Mouse (Mus musculus) telencephalon, adult 2 months (tissue): ENCODE measurements around the gene Tmem139.

ENCODE experiments used
- DNase-seq: peaks from one replicate; pipeline ENCODE4 v3.0.0-alpha.2; 2011; ENCODE audit warnings: low read depth, low spot score

Tmem139 gene

GRCm38 (mm10) chr6:42276151-42276550, 14.4 kb downstream of the Tmem139 start:
- no peak for DNase-seq

- DNase-seq, result no peak
Measured at GRCm38 (mm10) chr6:42282865-42283528, 21.2 kb downstream of the Tmem139 start.

- no peak for DNase-seq
Measured at GRCm38 (mm10) chr6:42286448-42286847, 24.7 kb downstream of the Tmem139 start, which contains the start of gene Clcn1. Gene Clcn1, plus strand, starts transcription at chr6:42286685.

DNA sequence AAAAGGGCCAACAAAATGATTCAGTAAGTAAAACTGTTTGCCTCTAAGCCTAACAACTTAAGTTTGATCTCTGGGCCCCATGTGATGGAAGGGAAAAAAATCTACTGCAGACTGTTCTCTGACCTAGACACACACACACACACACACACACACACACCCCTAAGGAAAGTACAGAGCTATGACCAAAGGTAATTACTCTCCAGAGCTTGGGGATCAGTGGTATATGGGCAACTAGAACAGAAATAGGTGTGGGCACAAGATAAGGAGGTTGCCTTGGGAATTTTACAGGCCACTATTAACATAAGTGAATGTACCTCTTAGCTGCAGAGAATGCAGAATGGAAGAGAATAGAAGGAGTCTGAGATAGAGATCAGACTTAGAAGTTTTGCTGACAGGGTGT, 25.8 kb downstream of the Tmem139 start:
- no peak for DNase-seq

DNA sequence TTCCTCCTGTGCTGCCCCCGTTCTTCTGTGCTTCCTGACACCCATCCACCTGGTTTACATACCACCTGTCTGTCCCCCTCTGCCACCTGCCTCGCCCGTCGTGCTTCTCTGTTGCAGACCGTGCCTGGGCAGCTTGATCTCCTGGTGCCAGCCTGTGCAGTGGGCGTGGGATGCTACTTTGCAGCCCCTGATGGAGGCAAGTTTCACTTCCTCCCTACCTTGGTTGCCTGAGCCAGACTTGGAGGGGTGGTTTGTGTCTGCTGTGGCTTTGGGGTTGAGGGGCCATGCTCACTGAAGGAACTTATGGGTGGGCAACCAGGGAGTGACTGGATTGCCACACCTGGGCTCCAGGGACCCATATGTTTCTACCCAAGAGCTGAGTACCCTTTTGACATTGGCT, 31.6 kb downstream of the Tmem139 start:
- no peak for DNase-seq

- DNase-seq, result no peak
Measured at GRCm38 (mm10) chr6:42295549-42296094, 33.9 kb downstream of the Tmem139 start.

- DNase-seq, result no peak
Measured at GRCm38 (mm10) chr6:42299362-42299761, 37.6 kb downstream of the Tmem139 start.

DNA sequence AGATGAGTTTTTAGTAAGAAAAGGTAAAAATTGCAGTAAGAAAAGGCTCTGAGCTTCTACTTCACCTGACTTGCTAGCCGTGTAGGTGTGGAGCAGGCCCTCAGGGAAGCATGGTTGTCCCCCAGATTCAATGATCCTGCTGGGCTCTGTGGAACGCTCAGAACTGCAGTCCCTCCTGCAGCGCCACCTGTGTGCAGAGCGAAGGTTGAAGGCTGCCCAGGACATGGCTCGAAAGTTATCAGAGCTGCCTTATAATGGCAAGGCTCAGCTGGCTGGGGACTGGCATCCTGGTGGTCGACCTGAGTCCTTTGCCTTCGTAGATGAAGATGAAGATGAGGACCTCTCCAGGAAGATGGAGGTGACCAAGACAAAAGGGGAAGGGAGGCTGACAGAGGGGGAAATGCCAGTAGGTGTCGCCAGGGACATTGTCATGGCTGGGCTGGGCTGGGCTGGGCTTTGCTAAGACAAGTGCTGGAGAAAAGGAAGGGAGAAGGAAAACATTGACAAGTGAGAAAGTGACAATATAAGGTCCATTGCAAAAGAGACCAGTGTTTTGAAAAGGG, 48.1 kb downstream of the Tmem139 start:
- no peak for DNase-seq

DNA sequence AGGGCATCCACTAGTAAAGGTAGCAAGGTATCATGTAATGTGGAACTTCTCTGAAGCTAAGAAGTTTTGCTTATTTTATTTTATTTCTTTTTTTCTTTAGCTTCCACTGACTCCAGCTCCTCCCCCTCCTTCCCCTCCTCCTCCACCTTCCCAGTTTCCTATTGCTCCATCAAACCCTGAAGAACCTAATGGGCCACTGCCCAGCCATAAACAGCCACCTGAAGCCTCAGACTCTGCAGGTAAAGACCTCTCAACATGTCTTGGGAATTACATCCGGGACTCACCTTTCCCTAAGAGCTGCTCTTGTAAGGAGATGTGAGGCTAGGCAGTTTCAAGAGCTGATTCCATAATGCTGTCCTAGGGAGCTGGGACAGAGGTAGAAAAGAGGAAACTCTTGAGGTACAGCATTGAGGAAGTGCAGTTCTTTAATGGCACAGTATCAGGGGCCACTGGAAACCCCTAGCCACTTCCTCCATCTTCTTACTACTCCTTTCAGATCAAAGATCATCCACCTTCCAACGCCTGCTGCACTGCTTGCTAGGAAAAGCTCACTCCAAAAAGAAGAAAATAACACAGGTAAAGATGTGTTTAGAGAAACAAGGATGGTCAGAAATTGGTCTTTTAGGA, 48.8 kb downstream of the Tmem139 start:
- DNase-seq, result no peak
